Mouse (Mus musculus): ENCODE measurements at regions not wholly inside any gene's neighbourhood (a gene's known extent, or its start where the extent isn't known, plus 50 kb on each side); places are given as distances from the start of the nearest gene placed in this dataset.
A peak's percentile ranks its signal among the peaks of the same experiment; 100 is the strongest.

DNA sequence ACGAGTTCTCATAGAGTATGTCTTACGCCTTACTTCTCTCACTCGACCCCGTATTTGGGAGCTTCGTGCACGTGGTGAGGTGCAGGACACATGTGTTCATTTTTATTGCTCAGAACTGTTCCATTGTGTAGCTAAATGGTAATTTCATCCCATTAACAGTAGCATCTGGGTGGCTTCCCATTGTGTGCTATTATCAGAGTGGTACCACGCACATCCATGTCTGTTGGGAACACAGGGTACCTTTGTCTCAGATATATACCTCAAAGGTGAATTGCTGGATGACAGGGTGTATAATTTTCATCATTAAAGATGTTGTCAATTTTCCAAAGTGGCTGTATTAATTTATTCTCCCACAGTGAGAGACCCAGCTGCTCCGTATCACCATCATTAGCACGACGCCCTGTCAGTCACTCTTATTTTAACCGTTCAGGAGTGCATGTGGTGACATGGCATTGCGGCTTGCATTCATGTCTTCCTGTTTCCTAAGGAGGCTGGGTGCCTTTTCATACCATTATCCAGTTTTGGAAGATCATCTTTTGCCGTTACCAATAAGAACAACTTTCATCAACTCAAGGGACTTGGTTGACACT is 404.2 kb downstream of the Rnd3 start:
- Histone ChIP-seq H3K27ac (no peak overlapping the region), H3K27me3 (no peaks in the 10 kb centered on the region), H3K4me3 (no peak overlapping the region), H3K4me2 (no peak overlapping the region), H3K9me3 (no peaks in the 10 kb centered on the region), H3K9ac (no peak overlapping the region), H3K4me1 (no peaks in the 10 kb centered on the region), H3K36me3 (no peaks in the 10 kb centered on the region)
- no peak for ATAC-seq (ENCODE audit: insufficient number of reproducible peaks, low FRiP score, low TSS enrichment, low read depth)
- WGBS: 68% methylated on average over 13 of the region's 13 CpGs

DNA sequence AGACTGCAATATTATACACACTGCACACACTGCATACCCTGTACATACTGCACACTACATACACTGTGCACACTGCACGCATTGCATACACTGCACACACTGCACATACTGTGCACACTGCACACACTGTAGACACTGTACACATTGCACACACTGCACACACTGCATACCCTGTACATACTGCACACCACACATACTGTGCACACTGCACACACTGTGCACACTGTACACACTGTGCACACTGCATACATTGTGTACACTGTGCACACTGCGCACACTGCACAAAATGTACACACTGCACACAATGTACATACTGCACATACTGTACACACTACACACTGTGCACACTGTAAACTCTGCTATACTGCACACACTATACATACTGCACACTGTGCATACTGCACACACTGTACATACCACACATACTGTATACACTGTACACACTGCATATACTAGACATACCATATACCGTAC is 405.1 kb downstream of the Rnd3 start:
- Histone ChIP-seq H3K27ac (no peak overlapping the region), H3K4me3 (no peak overlapping the region), H3K27me3 (no peaks in the 10 kb centered on the region), H3K9me3 (no peaks in the 10 kb centered on the region), H3K36me3 (no peaks in the 10 kb centered on the region), H3K9ac (no peak overlapping the region), H3K4me2 (no peak overlapping the region), H3K4me1 (no peaks in the 10 kb centered on the region; the same call in 1 of the 2 replicates)
- ATAC-seq (ENCODE audit: insufficient number of reproducible peaks, low FRiP score, low TSS enrichment, low read depth): 0 out of 2 replicates have a peak, but pooled peaks have one; percentile 40
- 93% methylated on average over 3 of the region's 3 CpGs for WGBS

DNA sequence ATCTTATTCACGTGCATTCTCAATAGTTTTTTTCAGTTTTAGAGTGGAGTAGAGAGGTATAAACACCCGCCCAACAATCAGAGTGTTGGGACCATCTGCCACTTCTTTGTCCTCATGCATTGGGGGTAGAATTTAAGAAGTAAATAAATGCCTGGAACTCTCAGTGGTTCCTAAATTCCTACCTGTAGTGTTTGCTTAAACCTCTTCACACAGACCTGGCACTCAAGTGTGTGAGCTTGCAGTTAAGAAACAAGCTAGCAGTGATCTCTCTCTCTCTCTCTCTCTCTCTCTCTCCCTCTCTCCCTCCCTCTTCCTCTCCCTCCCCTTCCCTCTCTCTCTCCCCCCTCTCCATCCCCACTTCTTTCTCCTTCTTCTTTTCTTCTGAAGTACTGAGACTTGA is 406.5 kb downstream of the Rnd3 start:
- WGBS: 65% methylated on average over 2 of the region's 2 CpGs
- Histone ChIP-seq H3K9me3 (no peaks in the 10 kb centered on the region), H3K27ac (no peak overlapping the region), H3K4me3 (no peak overlapping the region), H3K4me2 (no peak overlapping the region), H3K4me1 (peaks cover 2% of the 10 kb centered on the region; the same call in 1 of the 2 replicates), H3K27me3 (no peaks in the 10 kb centered on the region), H3K9ac (no peak overlapping the region), H3K36me3 (no peaks in the 10 kb centered on the region)
- ATAC-seq (ENCODE audit: insufficient number of reproducible peaks, low FRiP score, low TSS enrichment, low read depth): no peak

DNA sequence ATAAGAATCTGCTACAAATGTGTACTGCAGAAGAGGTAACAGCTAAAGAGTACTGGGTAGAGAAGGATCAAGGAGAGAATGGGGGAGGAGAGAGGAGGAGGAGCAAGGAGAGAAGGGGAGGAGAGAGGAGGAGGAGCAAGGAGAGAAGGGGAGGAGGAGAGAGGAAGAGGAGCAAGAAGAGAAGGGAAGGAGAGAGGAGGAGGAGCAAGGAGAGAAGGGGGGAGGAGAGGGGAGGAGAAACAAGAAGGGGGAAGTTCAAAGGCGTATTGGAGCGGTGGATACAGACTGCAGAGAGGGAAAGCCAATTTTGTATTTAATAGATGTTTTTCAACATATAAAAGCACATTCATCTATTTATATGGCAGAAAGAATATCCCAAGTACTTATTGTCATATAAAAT is 407.6 kb downstream of the Rnd3 start:
- WGBS: 78% methylated on average over 2 of the region's 2 CpGs
- Histone ChIP-seq H3K27me3 (no peaks in the 10 kb centered on the region), H3K4me3 (no peak overlapping the region), H3K9me3 (no peaks in the 10 kb centered on the region), H3K9ac (no peak overlapping the region), H3K4me1 (peaks cover 3% of the 10 kb centered on the region; the same call in 1 of the 2 replicates), H3K27ac (no peak overlapping the region), H3K36me3 (no peaks in the 10 kb centered on the region), H3K4me2 (no peak overlapping the region)
- no peak for ATAC-seq (ENCODE audit: insufficient number of reproducible peaks, low FRiP score, low TSS enrichment, low read depth)

DNA sequence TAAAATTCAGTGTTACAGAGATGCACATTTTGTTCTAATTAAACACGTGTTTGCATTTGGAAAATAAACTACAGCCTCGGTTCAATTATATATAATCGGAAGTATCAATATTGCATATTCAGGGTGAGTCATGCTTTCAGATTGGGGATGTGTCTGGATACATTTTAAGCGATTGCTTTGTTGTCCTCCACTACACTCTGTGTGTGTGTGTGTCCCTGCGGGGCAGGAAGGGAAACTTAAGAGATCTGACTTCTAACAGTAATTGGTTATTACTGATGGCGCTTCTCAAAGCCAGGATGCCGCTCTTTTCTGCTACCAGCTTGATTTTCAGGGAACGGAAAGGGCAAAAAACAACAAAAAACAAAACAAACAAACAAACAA is 409.3 kb downstream of the Rnd3 start:
- Histone ChIP-seq H3K27ac (no peak overlapping the region), H3K9me3 (no peaks in the 10 kb centered on the region), H3K9ac (no peak overlapping the region), H3K36me3 (no peaks in the 10 kb centered on the region), H3K4me2 (no peak overlapping the region), H3K4me1 (peaks cover 3% of the 10 kb centered on the region; the same call in 1 of the 2 replicates), H3K27me3 (no peaks in the 10 kb centered on the region), H3K4me3 (no peak overlapping the region)
- 65% methylated on average over 8 of the region's 8 CpGs for WGBS
- no peak for ATAC-seq (ENCODE audit: insufficient number of reproducible peaks, low FRiP score, low TSS enrichment, low read depth)

DNA sequence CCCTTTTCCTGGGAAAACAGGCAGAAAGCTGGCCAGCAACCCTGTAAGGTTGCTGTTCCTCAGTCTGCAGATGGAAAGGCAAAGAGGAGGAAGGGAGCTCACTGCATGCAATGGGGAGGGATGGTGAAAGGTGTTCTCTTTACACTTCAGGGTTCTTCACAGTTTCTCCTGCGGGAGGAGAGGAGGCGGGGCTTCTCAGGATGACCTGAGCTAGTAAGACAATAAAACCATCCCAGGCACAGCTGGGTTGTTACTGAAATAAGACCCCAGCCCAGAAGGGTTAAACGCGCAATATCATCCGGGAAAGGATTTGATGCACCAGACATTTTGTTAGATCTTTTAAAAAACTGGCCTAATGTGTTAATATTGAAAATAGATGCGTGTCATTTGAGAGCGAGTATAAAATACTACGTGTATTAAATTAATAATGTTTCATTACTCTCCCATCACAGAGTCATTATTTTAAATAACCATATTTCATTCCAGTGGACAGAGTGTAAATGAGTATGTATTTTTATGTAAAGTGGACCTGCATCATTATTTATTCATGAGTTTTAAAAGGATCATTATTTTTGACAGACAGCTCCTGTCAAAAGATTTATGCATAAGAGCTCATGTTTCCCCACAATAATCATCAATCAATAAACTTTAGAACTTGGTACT is 409.8 kb downstream of the Rnd3 start:
- Histone ChIP-seq H3K9ac (no peak overlapping the region), H3K4me3 (no peak overlapping the region), H3K9me3 (no peaks in the 10 kb centered on the region), H3K36me3 (no peaks in the 10 kb centered on the region), H3K4me2 (no peak overlapping the region), H3K27me3 (no peaks in the 10 kb centered on the region), H3K27ac (no peak overlapping the region), H3K4me1 (peaks cover 3% of the 10 kb centered on the region; the same call in 1 of the 2 replicates)
- WGBS: 52% methylated on average over 8 of the region's 8 CpGs
- ATAC-seq (ENCODE audit: insufficient number of reproducible peaks, low FRiP score, low TSS enrichment, low read depth): no peak

DNA sequence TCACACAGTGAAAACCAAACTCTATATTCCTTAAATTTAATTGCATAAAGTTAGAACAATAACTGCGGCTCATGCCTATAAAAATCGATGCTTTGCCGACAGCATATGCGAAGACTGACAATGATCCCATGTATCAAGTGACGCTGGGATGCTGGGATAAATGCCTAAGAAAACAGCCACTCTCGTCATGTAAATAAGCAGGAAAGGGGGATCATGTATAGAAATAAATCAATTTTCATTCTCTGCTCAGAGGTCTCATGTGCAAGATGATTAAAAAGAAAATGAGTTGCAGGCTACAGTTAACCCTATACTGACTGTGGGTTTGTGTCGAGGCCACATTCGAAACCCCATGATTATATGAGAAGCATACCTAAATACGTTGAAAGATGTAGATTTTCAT is 411.2 kb downstream of the Rnd3 start:
- no peak overlapping the region for H3K4me2 ChIP-seq
- ATAC-seq (ENCODE audit: insufficient number of reproducible peaks, low FRiP score, low TSS enrichment, low read depth): no peak
- H3K4me3 ChIP-seq: no peak overlapping the region
- H3K27me3 ChIP-seq: no peaks in the 10 kb centered on the region
- no peaks in the 10 kb centered on the region for H3K9me3 ChIP-seq
- H3K4me1 ChIP-seq: peaks cover 3% of the 10 kb centered on the region; the same call in 1 of the 2 replicates
- WGBS: 45% methylated on average over 9 of the region's 9 CpGs
- H3K27ac ChIP-seq: no peak overlapping the region
- H3K9ac ChIP-seq: no peak overlapping the region
- no peaks in the 10 kb centered on the region for H3K36me3 ChIP-seq

DNA sequence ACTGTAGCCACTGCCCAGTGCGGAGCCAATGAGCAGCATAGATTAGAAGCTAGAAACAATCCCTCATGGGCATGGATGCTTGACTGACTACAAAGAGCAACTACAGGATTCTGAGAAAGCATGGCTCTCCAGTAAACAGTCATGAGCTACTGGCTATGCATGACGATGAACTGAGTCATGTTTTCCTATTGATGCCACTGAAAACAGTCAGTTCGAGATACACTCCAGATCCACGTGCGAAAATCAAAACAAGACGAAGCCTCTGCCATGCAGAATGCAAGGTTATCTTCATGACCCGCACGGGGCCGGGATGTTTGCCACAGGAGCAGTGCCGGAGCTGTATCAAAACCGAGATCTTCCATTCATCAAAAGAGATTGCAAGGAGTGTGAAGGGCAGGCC is 413.9 kb downstream of the Rnd3 start:
- Histone ChIP-seq H3K4me1 (peaks cover 3% of the 10 kb centered on the region; the same call in 1 of the 2 replicates), H3K36me3 (no peaks in the 10 kb centered on the region), H3K4me2 (no peak overlapping the region), H3K9ac (no peak overlapping the region), H3K27ac (no peak overlapping the region), H3K27me3 (no peaks in the 10 kb centered on the region), H3K4me3 (no peak overlapping the region), H3K9me3 (no peaks in the 10 kb centered on the region)
- no peak for ATAC-seq (ENCODE audit: insufficient number of reproducible peaks, low FRiP score, low TSS enrichment, low read depth)
- 87% methylated on average over 11 of the region's 11 CpGs for WGBS

DNA sequence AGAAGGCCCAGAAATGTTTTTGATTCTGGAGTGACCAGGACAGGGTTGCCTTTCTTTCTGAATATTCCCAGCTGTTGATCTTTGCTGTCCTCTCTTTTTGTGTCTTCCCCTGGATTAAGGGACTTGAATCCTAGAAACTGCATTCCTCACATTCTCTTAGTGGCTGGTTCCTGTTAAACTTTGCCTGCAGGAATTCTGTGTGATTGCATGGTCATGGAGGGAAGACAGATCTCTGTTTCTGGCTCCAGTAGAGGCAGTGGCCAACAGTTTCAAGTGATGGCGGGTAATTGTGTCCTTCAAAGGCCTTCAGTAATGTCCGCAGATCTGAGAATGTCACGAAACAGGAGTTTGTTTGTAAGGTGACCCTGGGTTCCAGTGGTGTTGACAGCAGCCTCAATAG is 410.1 kb upstream of the Mmadhc start:
- H3K27ac ChIP-seq: no peak overlapping the region

DNA sequence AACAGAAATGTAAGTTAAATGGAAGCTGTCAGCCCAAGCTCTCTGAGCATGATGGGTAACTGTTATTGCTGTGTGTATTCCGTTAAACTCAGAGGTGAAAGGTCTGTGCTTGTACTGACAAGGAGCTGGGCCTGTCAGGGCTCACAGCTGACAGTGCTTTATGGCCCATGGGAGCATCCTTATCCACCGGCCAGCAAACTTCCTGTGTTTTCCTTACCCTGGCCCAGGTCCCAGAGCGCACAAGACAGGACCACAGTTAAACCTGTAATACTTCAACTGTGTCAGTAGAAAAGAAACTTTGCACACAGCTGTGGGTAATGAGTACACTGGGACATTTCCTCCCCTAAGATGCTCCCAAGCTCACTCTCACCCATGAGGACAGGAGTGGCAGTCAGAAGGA is 407.7 kb upstream of the Mmadhc start:
- WGBS: 41% methylated on average over 3 of the region's 3 CpGs
- no peak for ATAC-seq (ENCODE audit: insufficient number of reproducible peaks, low FRiP score, low TSS enrichment, low read depth)
- H3K27ac ChIP-seq: no peak overlapping the region

More for the DNA sequence above, 410.1 kb upstream of the Mmadhc start:
- Histone ChIP-seq H3K36me3 (no peaks in the 10 kb centered on the region), H3K9me3 (no peaks in the 10 kb centered on the region), H3K27me3 (no peaks in the 10 kb centered on the region), H3K9ac (no peak overlapping the region), H3K4me1 (peaks cover 9% of the 10 kb centered on the region), H3K4me3 (no peak overlapping the region), H3K4me2 (no peak overlapping the region)
- 31% methylated on average over 3 of the region's 3 CpGs for WGBS
- ATAC-seq (ENCODE audit: insufficient number of reproducible peaks, low FRiP score, low TSS enrichment, low read depth): no peak

DNA sequence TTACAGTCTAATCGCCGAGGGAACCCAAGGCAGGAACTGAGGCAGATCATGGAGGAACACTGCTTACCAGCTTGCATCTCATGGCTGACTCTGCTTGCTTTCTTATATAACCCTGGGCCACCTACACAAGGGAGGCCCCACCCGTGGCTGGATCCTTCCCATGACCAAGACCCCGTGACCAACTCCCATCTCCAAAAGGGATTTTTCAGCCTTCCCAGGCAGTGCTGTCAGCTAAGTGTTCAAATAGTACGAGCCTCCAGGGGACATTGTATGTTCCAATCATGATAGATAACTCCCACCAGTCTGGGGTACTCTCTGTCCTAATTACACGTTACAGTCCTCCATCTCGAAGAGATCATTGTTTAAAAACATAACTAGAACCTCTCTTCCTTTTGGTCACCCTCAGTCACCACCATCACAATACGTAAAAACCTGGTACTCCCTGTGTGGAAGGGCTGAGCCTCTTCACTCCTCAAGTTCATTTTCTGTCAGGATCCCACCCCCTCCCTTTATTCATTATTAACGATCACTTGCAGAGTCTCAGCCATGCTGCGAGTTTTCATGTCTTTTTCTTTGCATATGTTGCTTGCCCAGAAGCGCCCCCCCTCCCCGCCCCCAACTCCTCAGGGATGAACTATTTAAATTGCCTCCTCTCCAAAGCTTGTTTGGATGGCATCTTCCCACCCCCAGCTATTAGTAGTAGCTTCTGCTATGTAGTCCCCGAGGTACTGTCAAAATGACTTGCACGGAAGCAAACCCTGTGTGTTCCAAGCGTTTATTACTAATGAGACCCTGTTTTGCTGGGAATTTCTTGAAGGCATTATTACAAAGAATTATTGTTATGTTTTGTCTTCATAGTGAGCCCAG is 406.2 kb upstream of the Mmadhc start:
- ATAC-seq (ENCODE audit: insufficient number of reproducible peaks, low FRiP score, low TSS enrichment, low read depth): no peak
- WGBS: 67% methylated on average over 15 of the region's 15 CpGs
- no peak overlapping the region for H3K4me2 ChIP-seq
- H3K4me3 ChIP-seq: no peak overlapping the region
- H3K9ac ChIP-seq: no peak overlapping the region
- no peaks in the 10 kb centered on the region for H3K9me3 ChIP-seq
- H3K27me3 ChIP-seq: no peaks in the 10 kb centered on the region
- H3K36me3 ChIP-seq: no peaks in the 10 kb centered on the region
- peaks cover 9% of the 10 kb centered on the region for H3K4me1 ChIP-seq
- no peak overlapping the region for H3K27ac ChIP-seq

More for the DNA sequence above, 407.7 kb upstream of the Mmadhc start:
- H3K4me3 ChIP-seq: no peak overlapping the region
- H3K36me3 ChIP-seq: no peaks in the 10 kb centered on the region
- H3K4me1 ChIP-seq: peaks cover 9% of the 10 kb centered on the region
- H3K27me3 ChIP-seq: no peaks in the 10 kb centered on the region
- no peak overlapping the region for H3K4me2 ChIP-seq
- no peaks in the 10 kb centered on the region for H3K9me3 ChIP-seq
- no peak overlapping the region for H3K9ac ChIP-seq

DNA sequence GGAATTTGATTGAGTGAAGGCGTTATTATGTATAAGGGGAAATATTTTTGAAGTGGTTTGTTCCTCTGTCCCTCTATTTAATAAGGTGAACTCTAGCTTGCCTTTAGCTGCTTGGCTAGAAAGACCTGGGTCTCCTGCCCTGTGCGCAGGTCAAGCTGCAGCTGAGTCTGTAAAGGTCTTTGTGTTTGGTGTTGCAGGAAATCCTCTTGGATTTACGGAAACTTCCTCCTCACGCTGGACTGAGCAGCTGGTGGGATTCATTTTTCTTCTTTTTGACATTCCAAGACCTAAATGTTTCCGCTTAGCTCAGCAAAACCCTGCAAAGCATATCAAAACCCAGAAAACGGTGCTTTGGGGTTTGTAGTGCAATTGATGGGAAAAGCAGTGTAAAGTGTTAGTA is 402.2 kb upstream of the Mmadhc start:
- ATAC-seq (ENCODE audit: insufficient number of reproducible peaks, low FRiP score, low TSS enrichment, low read depth): no peak
- H3K9ac ChIP-seq: no peak overlapping the region
- H3K4me3 ChIP-seq: no peak overlapping the region
- H3K27me3 ChIP-seq: no peaks in the 10 kb centered on the region
- H3K4me2 ChIP-seq: no peak overlapping the region
- peaks cover 9% of the 10 kb centered on the region; the same call in 1 of the 2 replicates for H3K4me1 ChIP-seq
- 35% methylated on average over 6 of the region's 6 CpGs for WGBS
- no peak overlapping the region for H3K27ac ChIP-seq
- H3K36me3 ChIP-seq: no peaks in the 10 kb centered on the region
- no peaks in the 10 kb centered on the region for H3K9me3 ChIP-seq

Measured in limb, embryonic 15.5 days (tissue).